Mouse (Mus musculus) embryonic fibroblast, embryonic 13.5 days (primary cell): ENCODE data around the gene Mrpl20.

Source experiments
- CTCF ChIP-seq: IDR thresholded peaks from 2 replicates; pipeline ENCODE4 v1.5.1; 2011; ENCODE audit warnings: mild to moderate bottlenecking, control low read depth, low read length, moderate library complexity, borderline replicate concordance; ENCODE audit not compliant: insufficient read depth
- POLR2A ChIP-seq: IDR thresholded peaks from 2 replicates; pipeline ENCODE4 v1.6.1; 2011; ENCODE audit warnings: low read depth, mild to moderate bottlenecking, control low read depth, low read length, moderate library complexity

DNA sequence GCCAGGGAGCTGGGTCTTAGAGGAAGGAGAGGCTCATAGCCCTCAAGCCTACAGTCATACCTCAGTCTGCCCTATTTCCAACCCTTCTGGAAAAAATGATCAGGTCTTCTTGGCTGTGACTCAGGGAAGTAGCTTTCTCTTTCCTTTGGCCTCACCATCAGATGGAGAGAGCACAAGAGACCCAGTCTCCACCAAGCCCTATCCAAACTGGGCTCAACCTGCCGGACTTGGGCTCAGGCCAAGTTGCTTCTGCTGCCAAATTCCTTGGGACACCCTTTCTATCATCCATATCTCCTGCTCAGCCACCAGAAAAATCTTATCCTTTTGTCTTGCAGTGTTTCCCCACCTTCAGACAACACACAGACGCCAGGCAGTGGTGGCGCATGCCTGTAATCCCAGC, 26.8 kb upstream of the Mrpl20 start:
- no peak for TF ChIP-seq POLR2A
- TF ChIP-seq CTCF, result no peak
